Comparison of ENCODE assay signal across 16 mouse cellular contexts in genomic region chr10:75187366-75188056, GRCm38 (mm10). TPM values are rescaled to one million over a fixed set of nuclear protein-coding genes. Genes with fewer than 3 reads are reported as not detected.
DNase-seq lines count a peak whose midpoint lies in the region; ATAC-seq and TF ChIP-seq lines count a peak whose summit lies in the region.
"Had no signal": no experiment of that assay in that cellular context is flagged by ENCODE, and none has a peak within 500 bp of the region (broad histone marks: within the 10 kb centered on the region; RNA-seq: fewer than 3 reads in every experiment).

No protein-coding gene starts in this region.

- peak; percentile 37 to 56 for DNase-seq in cerebellum, postnatal 14 days
- DNase-seq in cerebellum, adult 8-10 months, result no peak
- DNase-seq in liver, adult 2 months (ENCODE audit: extremely low read depth, low read depth, low spot score), result peak; percentile 29
- DNase-seq in gastrocnemius, postnatal 25 days, result no peak
- DNase-seq in kidney, postnatal 10 days, result no peak
- DNase-seq: cerebellum, adult 11 months; kidney, adult 11 months; kidney, postnatal 14 days; right cerebral cortex, postnatal 14 days had no signal

- 52% methylated on average over 8 of the region's 8 CpGs for WGBS in liver, adult 2 months
- WGBS in liver, embryonic 12.5 days (ENCODE audit: insufficient replicate concordance), result 46% methylated on average over 8 of the region's 8 CpGs
- 33% methylated on average over 8 of the region's 8 CpGs for WGBS in lung, embryonic 16.5 days

- H3K36me3 ChIP-seq in liver, adult 2 months (ENCODE audit: control insufficient read depth, insufficient read depth, low read length), result no peaks in the 10 kb centered on the region
- peaks cover 14% of the 10 kb centered on the region for H3K36me3 ChIP-seq in liver, embryonic 12.5 days
- peaks cover 2% of the 10 kb centered on the region; the same call in 1 of the 2 replicates for H3K36me3 ChIP-seq in lung, embryonic 16.5 days (ENCODE audit: control insufficient read depth, insufficient read depth, low read length)

- TF ChIP-seq POLR2A in liver, adult 2 months (IDR thresholded peaks at IDR 0.05; ENCODE audit: extremely low read depth, insufficient read depth, low read length), result no peak

- no peaks in the 10 kb centered on the region for H3K9me3 ChIP-seq in liver, embryonic 12.5 days (replicated peaks)
- H3K9me3 ChIP-seq in lung, embryonic 16.5 days (ENCODE audit: control insufficient read depth, low read length), result no peaks in the 10 kb centered on the region
- H3K9me3 ChIP-seq: forebrain, embryonic 12.5 days; hindbrain, embryonic 10.5 days; midbrain, embryonic 12.5 days had no signal

- no peak overlapping the region for H3K27ac ChIP-seq in liver, adult 2 months (replicated peaks; ENCODE audit: insufficient read depth, low read depth, low read length)
- H3K27ac ChIP-seq in liver, embryonic 12.5 days, result no peak overlapping the region
- H3K27ac ChIP-seq in lung, embryonic 16.5 days (ENCODE audit: low read length), result peak overlapping the region; percentile 90
- H3K27ac ChIP-seq: forebrain, embryonic 12.5 days; hindbrain, embryonic 10.5 days; midbrain, embryonic 12.5 days had no signal

- no peak for ATAC-seq in liver, embryonic 12.5 days
- peak; percentile 88 for ATAC-seq in lung, embryonic 16.5 days (ENCODE audit: low read depth)
- peak; percentile 74 for ATAC-seq in megakaryocyte progenitor cell, adult 5-6 weeks (replicated peaks; ENCODE audit: poor library complexity)

- H3K4me3 ChIP-seq in liver, adult 2 months (ENCODE audit: insufficient read depth, low read depth, low read length), result no peak overlapping the region
- H3K4me3 ChIP-seq in liver, embryonic 12.5 days, result no peak overlapping the region
- no peak overlapping the region for H3K4me3 ChIP-seq in lung, embryonic 16.5 days (ENCODE audit: low read length)
- H3K4me3 ChIP-seq: forebrain, embryonic 12.5 days; hindbrain, embryonic 10.5 days; midbrain, embryonic 12.5 days had no signal

- H3K79me2 ChIP-seq in liver, adult 2 months (ENCODE audit: control insufficient read depth, insufficient read depth, low read length), result no peaks in the 10 kb centered on the region

- H3K9ac ChIP-seq in liver, adult 2 months (ENCODE audit: low read depth, low read length), result no peak overlapping the region
- no peak overlapping the region for H3K9ac ChIP-seq in liver, embryonic 12.5 days
- no peak overlapping the region for H3K9ac ChIP-seq in lung, embryonic 16.5 days (ENCODE audit: low read length)
- H3K9ac ChIP-seq: forebrain, embryonic 12.5 days; midbrain, embryonic 12.5 days had no signal

- peaks cover 3% of the 10 kb centered on the region; the same call in 1 of the 2 replicates for H3K4me1 ChIP-seq in liver, adult 2 months (ENCODE audit: control insufficient read depth, insufficient read depth, low read length)
- H3K4me1 ChIP-seq in liver, embryonic 12.5 days, result peaks cover 16% of the 10 kb centered on the region; the same call in 1 of the 2 replicates
- peaks cover 17% of the 10 kb centered on the region for H3K4me1 ChIP-seq in lung, embryonic 16.5 days (replicated peaks; ENCODE audit: control insufficient read depth, insufficient read depth, low read length)
- H3K4me1 ChIP-seq: forebrain, embryonic 12.5 days; midbrain, embryonic 12.5 days had no signal

- no peak overlapping the region for H3K4me2 ChIP-seq in liver, embryonic 12.5 days
- H3K4me2 ChIP-seq in lung, embryonic 16.5 days (ENCODE audit: low read depth, low read length), result no peak overlapping the region
- H3K4me2 ChIP-seq: forebrain, embryonic 12.5 days; liver, embryonic 11.5 days; midbrain, embryonic 12.5 days had no signal

- no peaks in the 10 kb centered on the region for H3K27me3 ChIP-seq in liver, adult 2 months (ENCODE audit: control insufficient read depth, insufficient read depth, low read length)
- H3K27me3 ChIP-seq in liver, embryonic 12.5 days (replicated peaks), result no peaks in the 10 kb centered on the region
- no peaks in the 10 kb centered on the region for H3K27me3 ChIP-seq in lung, embryonic 16.5 days (ENCODE audit: control insufficient read depth, insufficient read depth, low read depth, low read length)
- H3K27me3 ChIP-seq: forebrain, embryonic 12.5 days; midbrain, embryonic 12.5 days had no signal

- no peak for TF ChIP-seq CTCF in liver, adult 2 months (IDR thresholded peaks at IDR 0.05; ENCODE audit: low read depth, low read length)

RNA-seq across cellular contexts. Expression of gene Specc1l, which starts 24.4 kb away (rescaled TPM):
- total RNA-seq in liver, adult 2 months (2014; rRNA removed), result 10.3 and 10.8 TPM in 2 replicates
- polyA plus RNA-seq in liver, adult 2 months (2012; rRNA removed), result 5.2 and 5.3 TPM in 2 replicates
- 13.2 and 13.4 TPM in 2 replicates for polyA plus RNA-seq in liver, embryonic 12.5 days (2016; fragmentation: Nextera tagmentation; extraction: Ambion mirVana)
- 48.2 and 49.0 TPM in 2 replicates for polyA plus RNA-seq in lung, embryonic 16.5 days (2015; fragmentation: Nextera tagmentation; extraction: Ambion mirVana)
- total RNA-seq in megakaryocyte progenitor cell, adult 5-6 weeks (2015), result 20.0 and 21.7 TPM in 2 replicates
- 30.2 and 32.8 TPM in 2 replicates for total RNA-seq in megakaryocyte progenitor cell, adult 5-6 weeks (2017)
- 10 to 100 TPM; 31.2 to 33.5 TPM for total RNA-seq in gastrocnemius, postnatal 25 days (2021)

Comparison
In these comparisons a context has a peak if more than half of its experiments do, and no peak if none do; other contexts are left out.
1. DNase-seq: peak in cerebellum, postnatal 14 days (2 of 2) and liver, adult 2 months (single experiment); none in cerebellum, adult 8-10 months (single experiment), gastrocnemius, postnatal 25 days (single experiment) and kidney, postnatal 10 days (single experiment).